Mouse (Mus musculus) testis, adult 2 months (tissue): ENCODE results near the gene D430041D05Rik.

Experiments used
- CTCF ChIP-seq: fragments of 200-500 bp; IDR thresholded peaks from 2 replicates; pipeline ENCODE4 v1.5.1; 2012; ENCODE audit warnings: low read depth, mild to moderate bottlenecking, inconsistent platforms, low read length, moderate library complexity; ENCODE audit not compliant: control insufficient read depth, insufficient read depth, insufficient replicate concordance
- POLR2A ChIP-seq: fragments of 200-500 bp; IDR thresholded peaks from 2 replicates; pipeline ENCODE4 v1.6.1; 2012; ENCODE audit warnings: low read depth, mild to moderate bottlenecking, inconsistent platforms, low read length, moderate library complexity; ENCODE audit not compliant: control insufficient read depth

DNA sequence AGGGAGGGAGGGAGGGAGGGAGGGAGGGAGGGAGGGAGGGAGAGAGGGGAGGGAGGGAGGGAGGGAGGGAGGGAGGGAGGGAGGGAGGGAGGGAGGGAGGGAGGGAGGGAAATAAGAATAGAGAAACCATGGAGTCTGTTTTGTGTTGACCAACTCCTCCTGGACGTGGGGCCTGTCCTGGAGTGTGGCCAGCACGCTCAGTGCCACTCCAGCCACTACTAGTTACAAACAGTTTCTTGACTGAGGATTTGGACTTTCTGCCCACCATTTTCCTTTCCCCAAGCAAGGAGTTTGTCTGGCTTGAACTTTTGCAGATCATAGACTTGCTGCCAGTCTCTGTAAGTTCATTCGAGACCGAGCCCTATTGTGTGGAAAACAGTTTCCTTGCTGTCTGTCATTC lies 37.4 kb upstream of the D430041D05Rik start:
- TF ChIP-seq POLR2A (no peak), CTCF (no peak)
